Mouse (Mus musculus): Measurements from ENCODE around the gene Sult3a2. TPM values are rescaled to one million over a fixed set of nuclear protein-coding genes. Genes with fewer than 3 reads are reported as not detected.
"Not testable (repeated sequence)": the region's sequence is repeated elsewhere in the genome, so short reads cannot be mapped to it uniquely, and the experiment has no call there.

Sult3a2 gene
- polyA plus RNA-seq (2012; rRNA removed), result not detected in 2 replicates
- polyA plus RNA-seq (2014; fragmentation: Nextera tagmentation; extraction: Ambion mirVana), result not detected in 2 replicates

DNA sequence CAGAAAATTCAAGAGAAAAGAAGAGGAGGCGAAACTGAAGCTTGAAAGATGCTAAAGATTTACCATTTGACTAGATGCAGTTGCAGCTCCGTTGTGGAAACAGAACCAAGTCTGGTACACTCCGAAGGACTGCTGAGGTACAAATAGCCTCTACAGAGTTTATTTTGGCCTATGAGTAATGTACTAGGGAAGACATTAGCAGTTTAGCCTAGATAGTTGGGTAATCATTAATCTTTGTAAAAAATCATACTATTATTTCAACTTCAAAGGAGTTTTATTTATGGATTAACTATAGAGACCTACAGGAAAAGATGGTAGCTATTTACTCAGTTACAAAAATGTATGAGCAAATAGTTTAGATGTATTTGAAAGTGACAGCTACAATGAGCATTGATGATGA is at the start of gene Sult3a2:
Sult3a2 (minus strand) TSS at position 101 of the 400 bp plus-strand sequence.
- Histone ChIP-seq H3K4me2 (replicated peaks; ENCODE audit: low read depth, low read length, severe bottlenecking) (no peak within 1 kb of the TSS), H3K27ac (replicated peaks; ENCODE audit: low read depth, low read length) (no peak within 1 kb of the TSS), H3K9ac (ENCODE audit: low read depth, low read length, severe bottlenecking) (no peak within 1 kb of the TSS), H3K9me3 (ENCODE audit: control insufficient read depth, low read length) (no peaks in the 10 kb centered on the region), H3K4me1 (ENCODE audit: control insufficient read depth, insufficient read depth, low read length) (no peaks in the 10 kb centered on the region), H3K27me3 (ENCODE audit: control insufficient read depth, insufficient read depth, low read length) (no peaks in the 10 kb centered on the region), H3K4me3 (replicated peaks; ENCODE audit: low read length) (no peak within 1 kb of the TSS), H3K36me3 (ENCODE audit: control insufficient read depth, insufficient read depth, low read length) (no peaks in the 10 kb centered on the region)
- no peak for TF ChIP-seq POLR2A (IDR thresholded peaks at IDR 0.05; ENCODE audit: borderline replicate concordance, extremely low read depth, insufficient read depth, insufficient read length)
- ATAC-seq (ENCODE audit: low FRiP score, low read depth) (no peak), DNase-seq (ENCODE audit: low spot score) (no peak)
- 89% methylated on average over 3 of the region's 3 CpGs for WGBS

DNA sequence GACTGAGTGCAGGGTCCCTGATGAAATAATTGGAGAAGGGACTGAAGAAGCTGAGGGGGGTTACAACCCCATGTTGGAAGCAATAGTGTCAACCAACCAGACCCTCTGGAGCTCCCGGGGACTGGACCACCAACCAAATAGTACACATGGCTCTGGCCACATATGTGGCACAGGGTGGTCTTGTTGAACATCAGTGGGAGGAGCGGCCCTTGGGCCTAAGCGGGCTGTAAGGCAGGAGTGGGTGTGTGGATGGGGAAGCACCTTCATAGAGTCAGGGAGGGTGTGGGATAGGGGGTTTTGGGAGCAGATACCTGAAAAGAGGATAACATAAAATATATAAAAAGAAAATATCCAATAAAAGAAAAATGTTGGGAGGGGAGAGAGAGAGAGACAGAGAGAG is 34.4 kb upstream of the Sult3a2 start:
- Histone ChIP-seq H3K4me1 (ENCODE audit: control insufficient read depth, insufficient read depth, low read length) (no peaks in the 10 kb centered on the region), H3K9ac (ENCODE audit: low read depth, low read length, severe bottlenecking) (no peak overlapping the region), H3K4me3 (replicated peaks; ENCODE audit: low read length) (no peak overlapping the region), H3K9me3 (ENCODE audit: control insufficient read depth, low read length) (no peaks in the 10 kb centered on the region), H3K27me3 (ENCODE audit: control insufficient read depth, insufficient read depth, low read length) (no peaks in the 10 kb centered on the region), H3K4me2 (replicated peaks; ENCODE audit: low read depth, low read length, severe bottlenecking) (no peak overlapping the region), H3K36me3 (ENCODE audit: control insufficient read depth, insufficient read depth, low read length) (no peaks in the 10 kb centered on the region), H3K27ac (replicated peaks; ENCODE audit: low read depth, low read length) (no peak overlapping the region)
- TF ChIP-seq POLR2A (IDR thresholded peaks at IDR 0.05; ENCODE audit: borderline replicate concordance, extremely low read depth, insufficient read depth, insufficient read length), result no peak
- ATAC-seq (ENCODE audit: low FRiP score, low read depth), result no peak
- WGBS, result 89% methylated on average over 3 of the region's 3 CpGs
- DNase-seq (ENCODE audit: low spot score), result no peak

DNA sequence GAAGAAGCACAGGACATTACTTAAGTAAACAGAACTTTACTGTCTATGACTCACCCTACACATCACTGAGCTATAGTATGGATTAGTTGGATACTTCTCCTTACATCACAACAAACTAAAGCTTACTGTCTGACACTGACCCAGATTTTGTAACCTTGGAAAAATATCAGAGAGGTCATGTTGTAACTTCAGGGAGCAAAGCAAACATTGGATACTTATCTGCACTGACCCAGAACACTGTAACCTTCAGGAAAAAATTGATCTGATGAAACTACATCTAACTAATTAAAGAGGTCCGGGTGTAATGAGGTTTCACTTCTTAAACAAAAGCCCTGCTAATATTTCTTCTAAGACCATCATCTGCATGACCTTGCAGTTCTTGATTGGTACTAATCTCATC is 30.4 kb upstream of the Sult3a2 start:
- Histone ChIP-seq H3K36me3 (ENCODE audit: control insufficient read depth, insufficient read depth, low read length) (no peaks in the 10 kb centered on the region), H3K27me3 (ENCODE audit: control insufficient read depth, insufficient read depth, low read length) (no peaks in the 10 kb centered on the region), H3K9me3 (ENCODE audit: control insufficient read depth, low read length) (no peaks in the 10 kb centered on the region), H3K9ac (ENCODE audit: low read depth, low read length, severe bottlenecking) (no peak overlapping the region), H3K4me2 (replicated peaks; ENCODE audit: low read depth, low read length, severe bottlenecking) (no peak overlapping the region), H3K27ac (replicated peaks; ENCODE audit: low read depth, low read length) (no peak overlapping the region), H3K4me1 (ENCODE audit: control insufficient read depth, insufficient read depth, low read length) (no peaks in the 10 kb centered on the region), H3K4me3 (replicated peaks; ENCODE audit: low read length) (no peak overlapping the region)
- no peak for TF ChIP-seq POLR2A (IDR thresholded peaks at IDR 0.05; ENCODE audit: borderline replicate concordance, extremely low read depth, insufficient read depth, insufficient read length)
- DNase-seq (ENCODE audit: low spot score), result no peak
- no peak for ATAC-seq (ENCODE audit: low FRiP score, low read depth)
- 65% methylated on average over 1 of the region's 1 CpGs for whole genome bisulfite sequencing

DNA sequence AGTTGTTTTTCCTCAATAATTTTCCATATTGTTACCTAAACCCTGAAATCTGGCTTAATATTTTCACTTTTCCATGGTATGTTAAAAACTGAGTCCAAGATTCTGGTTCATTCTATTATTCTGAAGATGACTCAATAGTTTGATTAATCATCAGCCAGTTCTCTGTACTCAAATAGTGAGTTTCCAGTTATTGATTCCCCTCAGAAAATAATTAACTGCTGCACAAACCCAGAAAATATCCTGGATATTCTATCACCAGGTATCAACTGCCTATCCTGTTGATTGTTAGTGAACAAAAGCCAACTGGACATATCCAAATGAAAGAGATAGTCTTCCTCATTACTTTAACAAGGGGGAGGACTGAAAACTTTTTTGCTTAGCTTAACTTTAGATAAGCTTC is 27.8 kb upstream of the Sult3a2 start:
- TF ChIP-seq POLR2A (IDR thresholded peaks at IDR 0.05; ENCODE audit: borderline replicate concordance, extremely low read depth, insufficient read depth, insufficient read length), result no peak
- Histone ChIP-seq H3K9ac (ENCODE audit: low read depth, low read length, severe bottlenecking) (no peak overlapping the region), H3K36me3 (ENCODE audit: control insufficient read depth, insufficient read depth, low read length) (no peaks in the 10 kb centered on the region)

DNA sequence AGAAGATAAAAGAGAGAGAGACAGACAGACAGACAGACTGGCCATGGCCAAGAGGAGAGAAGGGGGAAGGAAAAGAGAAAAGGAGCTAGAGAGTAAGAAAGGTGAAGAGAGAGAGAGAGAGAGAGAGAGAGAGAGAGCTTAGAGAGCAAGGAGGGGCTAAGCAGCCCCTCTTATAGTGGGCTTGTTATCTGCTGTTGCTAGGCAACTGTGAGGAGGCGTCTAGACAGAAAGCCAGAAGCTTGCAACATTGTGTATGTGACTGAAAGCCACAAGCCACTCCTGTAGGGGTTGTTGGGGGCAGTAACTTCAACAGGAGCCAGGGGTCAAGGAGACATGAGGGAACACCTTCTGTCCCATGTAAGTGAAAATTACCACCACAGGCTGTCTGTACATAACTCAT is 25.3 kb upstream of the Sult3a2 start:
- no peaks in the 10 kb centered on the region for H3K9me3 ChIP-seq (ENCODE audit: control insufficient read depth, low read length)
- TF ChIP-seq POLR2A (IDR thresholded peaks at IDR 0.05; ENCODE audit: borderline replicate concordance, extremely low read depth, insufficient read depth, insufficient read length), result no peak
- H3K27ac ChIP-seq (replicated peaks; ENCODE audit: low read depth, low read length), result no peak overlapping the region
- DNase-seq (ENCODE audit: low spot score), result no peak
- H3K36me3 ChIP-seq (ENCODE audit: control insufficient read depth, insufficient read depth, low read length), result no peaks in the 10 kb centered on the region
- H3K27me3 ChIP-seq (ENCODE audit: control insufficient read depth, insufficient read depth, low read length), result no peaks in the 10 kb centered on the region
- no peak overlapping the region for H3K4me3 ChIP-seq (replicated peaks; ENCODE audit: low read length)
- no peak overlapping the region for H3K4me2 ChIP-seq (replicated peaks; ENCODE audit: low read depth, low read length, severe bottlenecking)
- WGBS, result 33% methylated on average over 1 of the region's 1 CpGs
- no peak for ATAC-seq (ENCODE audit: low FRiP score, low read depth)
- no peak overlapping the region for H3K9ac ChIP-seq (ENCODE audit: low read depth, low read length, severe bottlenecking)
- H3K4me1 ChIP-seq (ENCODE audit: control insufficient read depth, insufficient read depth, low read length), result no peaks in the 10 kb centered on the region

More for the DNA sequence above, 27.8 kb upstream of the Sult3a2 start:
- Histone ChIP-seq H3K27ac (replicated peaks; ENCODE audit: low read depth, low read length) (no peak overlapping the region), H3K9me3 (ENCODE audit: control insufficient read depth, low read length) (no peaks in the 10 kb centered on the region), H3K4me1 (ENCODE audit: control insufficient read depth, insufficient read depth, low read length) (no peaks in the 10 kb centered on the region), H3K27me3 (ENCODE audit: control insufficient read depth, insufficient read depth, low read length) (no peaks in the 10 kb centered on the region), H3K4me2 (replicated peaks; ENCODE audit: low read depth, low read length, severe bottlenecking) (no peak overlapping the region), H3K4me3 (replicated peaks; ENCODE audit: low read length) (no peak overlapping the region)
- DNase-seq (ENCODE audit: low spot score), result no peak
- ATAC-seq (ENCODE audit: low FRiP score, low read depth), result no peak

DNA sequence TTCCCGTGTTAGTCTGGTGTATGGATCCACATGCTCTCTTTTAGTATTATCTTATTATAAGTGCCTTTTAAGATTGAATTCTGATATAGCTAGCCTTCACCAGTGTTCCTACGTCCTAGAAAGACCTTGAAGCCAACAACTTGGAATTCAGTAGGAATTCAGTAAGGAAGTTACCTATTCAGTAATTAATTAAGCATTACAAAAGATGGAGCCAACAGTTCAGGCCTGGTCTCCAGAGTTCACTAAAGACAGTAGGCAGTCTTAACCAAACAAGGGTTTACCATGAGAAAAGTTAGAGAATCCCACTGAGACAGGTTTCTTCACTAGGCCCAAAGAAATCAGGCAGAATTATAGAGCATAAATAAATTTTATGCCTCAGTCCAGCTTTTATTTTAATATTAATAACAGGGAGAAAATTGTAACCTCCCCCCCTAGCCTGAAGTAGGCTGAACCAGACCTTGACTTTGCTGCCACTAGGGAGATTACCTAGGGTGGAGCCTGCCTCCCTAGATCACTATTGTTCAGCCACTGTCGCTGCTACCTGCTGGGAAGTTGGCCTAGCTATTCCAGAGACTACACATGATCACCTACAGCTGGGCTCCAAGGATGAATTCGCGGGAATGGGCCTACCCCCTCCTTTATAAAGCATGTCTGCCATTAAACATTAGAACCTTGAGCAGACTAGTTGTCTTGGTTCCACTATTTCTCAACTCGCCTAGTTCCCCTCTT is 10.9 kb upstream of the Sult3a2 start:
- not testable (repeated sequence) for H3K9ac ChIP-seq (ENCODE audit: low read depth, low read length, severe bottlenecking); H3K4me1 ChIP-seq (ENCODE audit: control insufficient read depth, insufficient read depth, low read length); H3K27me3 ChIP-seq (ENCODE audit: control insufficient read depth, insufficient read depth, low read length); DNase-seq (ENCODE audit: low spot score); H3K4me3 ChIP-seq (replicated peaks; ENCODE audit: low read length); H3K36me3 ChIP-seq (ENCODE audit: control insufficient read depth, insufficient read depth, low read length); H3K4me2 ChIP-seq (replicated peaks; ENCODE audit: low read depth, low read length, severe bottlenecking); H3K27ac ChIP-seq (replicated peaks; ENCODE audit: low read depth, low read length); H3K9me3 ChIP-seq (ENCODE audit: control insufficient read depth, low read length); ATAC-seq (ENCODE audit: low FRiP score, low read depth)
- 83% methylated on average over 6 of the region's 6 CpGs for WGBS

DNA sequence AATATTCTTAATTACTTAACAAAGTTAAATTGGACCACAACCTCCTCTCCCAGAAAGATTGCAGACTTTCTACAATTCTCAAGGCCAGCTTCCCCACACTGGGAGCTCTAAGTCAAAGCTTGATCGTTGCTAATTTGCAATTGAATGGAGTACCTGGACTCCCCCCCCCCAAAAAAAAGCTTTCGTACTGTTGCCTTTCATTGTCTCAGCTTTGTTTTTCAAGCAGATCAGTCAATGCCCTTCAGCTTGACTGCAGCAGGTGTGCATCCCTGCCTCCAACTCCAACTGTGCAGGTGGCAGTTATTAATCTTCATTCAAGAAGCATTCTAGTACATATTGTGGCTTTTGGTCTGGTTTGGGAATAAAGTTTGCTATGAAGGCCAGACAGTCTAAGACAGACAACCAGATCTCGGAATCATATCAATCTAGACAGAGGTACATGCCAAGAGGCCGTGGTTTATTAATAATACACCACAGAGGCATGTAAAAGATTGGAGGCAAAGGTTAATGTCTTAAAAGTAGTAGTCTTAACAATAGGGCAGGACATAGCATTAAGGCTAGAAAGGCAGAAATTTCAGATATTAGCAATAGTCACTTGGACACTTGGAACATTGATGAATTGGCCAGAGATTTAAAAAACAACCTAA is 9.9 kb upstream of the Sult3a2 start:
- not testable (repeated sequence) for H3K36me3 ChIP-seq (ENCODE audit: control insufficient read depth, insufficient read depth, low read length); H3K27me3 ChIP-seq (ENCODE audit: control insufficient read depth, insufficient read depth, low read length); H3K4me1 ChIP-seq (ENCODE audit: control insufficient read depth, insufficient read depth, low read length); H3K9ac ChIP-seq (ENCODE audit: low read depth, low read length, severe bottlenecking); H3K9me3 ChIP-seq (ENCODE audit: control insufficient read depth, low read length); H3K27ac ChIP-seq (replicated peaks; ENCODE audit: low read depth, low read length); ATAC-seq (ENCODE audit: low FRiP score, low read depth); DNase-seq (ENCODE audit: low spot score); H3K4me2 ChIP-seq (replicated peaks; ENCODE audit: low read depth, low read length, severe bottlenecking); H3K4me3 ChIP-seq (replicated peaks; ENCODE audit: low read length)
- WGBS, result 87% methylated on average over 4 of the region's 4 CpGs

DNA sequence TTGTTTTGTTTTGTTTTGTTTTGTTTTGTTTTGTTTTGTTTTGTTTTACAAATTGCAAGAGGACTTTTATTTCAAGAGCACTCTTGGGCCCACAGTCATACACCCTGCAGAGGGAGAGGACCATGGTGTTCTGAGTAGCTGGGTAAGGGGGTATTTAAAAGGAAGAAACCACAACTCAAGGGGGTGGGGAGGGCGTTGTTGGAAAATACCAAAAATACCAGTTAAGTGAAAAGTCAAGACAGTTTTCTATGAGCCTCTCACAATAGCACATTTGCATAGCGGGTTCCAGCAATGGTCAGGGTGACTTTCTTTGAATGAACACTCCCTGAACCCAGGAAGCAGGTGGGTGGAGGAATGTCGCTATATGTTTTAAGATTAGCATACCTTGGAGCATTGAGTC is 5.7 kb upstream of the Sult3a2 start:
- not testable (repeated sequence) for H3K9ac ChIP-seq (ENCODE audit: low read depth, low read length, severe bottlenecking); H3K9me3 ChIP-seq (ENCODE audit: control insufficient read depth, low read length); H3K4me2 ChIP-seq (replicated peaks; ENCODE audit: low read depth, low read length, severe bottlenecking); H3K4me3 ChIP-seq (replicated peaks; ENCODE audit: low read length); H3K4me1 ChIP-seq (ENCODE audit: control insufficient read depth, insufficient read depth, low read length); DNase-seq (ENCODE audit: low spot score); H3K27ac ChIP-seq (replicated peaks; ENCODE audit: low read depth, low read length); H3K27me3 ChIP-seq (ENCODE audit: control insufficient read depth, insufficient read depth, low read length); ATAC-seq (ENCODE audit: low FRiP score, low read depth); H3K36me3 ChIP-seq (ENCODE audit: control insufficient read depth, insufficient read depth, low read length)
- WGBS, result 84% methylated on average over 3 of the region's 3 CpGs

Measured in limb, embryonic 14.5 days (tissue).